Mouse (Mus musculus) liver, adult 10 weeks (tissue): ENCODE results near the gene Tmem143. TPM values are rescaled to one million over a fixed set of nuclear protein-coding genes. Genes with fewer than 3 reads are reported as not detected.

Source experiments
- polyA plus RNA-seq: library from polyadenylated mRNA; stranded (reverse); fragments of 350-450 nt; fragmentation: Illumina TruSeq; extraction: RNeasy Lipid Tissue Mini Kit (QIAGEN cat#74804); gene quantifications from one replicate; pipeline ENCODE4 v1.2.3, GENCODE M21; 2014; ENCODE audit warnings: low read depth, low replicate concordance

Gene Tmem143
- 2.9 TPM for polyA plus RNA-seq

DNA sequence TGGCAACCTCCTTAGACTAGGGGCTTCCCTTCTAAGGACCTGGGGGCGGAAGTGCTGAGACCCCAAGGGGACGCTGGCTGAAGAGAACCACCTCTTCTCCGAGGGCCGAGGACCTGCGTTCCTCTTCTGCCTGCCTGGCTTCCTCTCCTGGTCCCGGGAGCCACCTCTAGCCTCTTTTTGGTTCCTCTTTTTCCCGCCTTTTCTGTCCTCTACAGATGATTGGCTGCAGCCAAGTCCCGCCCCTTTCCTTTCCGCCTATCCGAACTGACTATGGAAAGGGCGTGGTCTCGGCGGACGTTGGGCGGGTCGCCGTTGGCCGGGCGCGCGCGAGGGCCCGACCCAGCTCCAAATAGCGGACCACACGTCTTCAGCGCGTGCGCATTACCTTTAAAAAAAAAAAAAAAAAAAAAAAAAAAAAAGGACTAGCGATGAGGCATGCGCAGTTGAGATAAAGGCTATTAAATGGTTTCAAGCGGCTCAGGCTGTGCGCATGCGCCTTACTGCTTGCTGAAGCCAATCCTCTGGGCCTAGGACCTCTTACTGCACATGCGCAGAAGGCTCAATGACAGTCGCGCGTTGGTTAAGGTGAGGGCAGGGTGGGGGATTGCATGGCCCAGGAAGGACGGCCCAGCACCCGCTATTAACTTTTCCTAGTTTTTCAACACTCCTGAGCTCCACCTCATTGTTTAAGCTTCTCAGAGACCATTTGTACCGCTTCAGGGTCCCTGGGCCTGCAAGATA, at the start of gene Tmem143, which contains the start of gene Syngr4:
Gene Tmem143 (plus strand): TSS at position 425 of the 741 bp plus-strand sequence.
Gene Syngr4 (minus strand): TSS at position 198 of the 741 bp plus-strand sequence.

DNA sequence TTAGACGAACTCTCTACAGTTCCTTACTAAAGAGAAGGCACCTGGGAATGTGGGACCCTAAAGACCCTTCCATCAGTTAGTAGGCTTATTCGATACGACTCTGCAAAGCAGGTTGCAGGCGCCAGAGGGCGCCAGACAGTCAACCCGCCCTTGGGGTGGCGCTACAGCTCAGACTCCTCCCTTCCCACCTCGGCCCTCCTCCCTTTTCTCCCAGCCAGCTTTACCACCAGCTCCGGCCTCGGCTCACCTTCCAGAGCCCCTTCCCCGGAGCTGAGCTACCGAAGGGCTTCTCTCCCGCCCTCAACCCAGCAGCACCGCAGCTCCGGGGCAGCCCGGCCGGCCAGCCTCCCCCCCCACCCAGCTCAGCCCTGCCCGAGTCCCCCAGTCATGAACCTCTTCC, 24.1 kb upstream of the Tmem143 start, which contains the start of gene Kdelr1:
Gene Kdelr1 (plus strand): TSS at position 149 of the 400 bp plus-strand sequence.

DNA sequence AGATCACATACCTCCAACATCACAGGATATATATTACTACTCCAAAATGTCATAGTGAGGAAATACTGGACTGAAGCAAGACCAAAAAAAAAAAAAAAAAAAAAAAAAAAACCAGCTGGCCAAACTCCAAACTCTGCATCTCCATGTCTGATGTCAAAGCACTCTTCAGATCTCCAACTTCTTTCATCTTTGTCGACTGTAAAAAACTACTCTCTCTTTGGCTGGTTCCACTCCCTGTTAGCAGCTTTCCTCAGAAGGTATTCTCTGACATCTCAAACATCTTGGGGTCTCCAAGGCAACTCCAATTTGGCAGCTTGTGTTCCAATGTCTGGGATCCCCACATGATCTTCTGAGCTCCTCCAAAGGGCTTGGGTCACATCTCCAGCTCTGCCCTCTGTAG, 18.5 kb upstream of the Tmem143 start, which contains the start of gene Grin2d:
Gene Grin2d (minus strand): TSS at position 101 of the 400 bp plus-strand sequence.

DNA sequence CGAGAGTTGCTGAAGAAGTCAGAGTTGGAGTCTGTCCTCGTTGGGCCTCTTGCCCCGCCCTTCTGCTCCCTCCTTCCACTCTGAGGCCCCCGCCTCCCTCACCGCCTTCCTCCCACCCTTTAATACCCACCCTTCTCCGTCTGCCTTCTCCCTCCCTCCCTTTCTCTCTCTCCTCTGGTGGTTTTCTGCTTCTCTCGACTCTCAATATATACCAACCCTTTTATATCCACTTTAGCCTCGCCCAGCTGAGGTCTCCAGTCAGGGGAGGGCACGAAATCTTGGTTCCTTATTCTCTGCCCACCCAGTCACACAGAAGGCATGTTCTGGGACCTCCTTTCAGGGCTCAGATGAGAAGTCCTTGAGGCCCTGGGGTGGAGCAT, 24.5 kb downstream of the Tmem143 start, which contains the start of gene Emp3:
Gene Emp3 (minus strand): TSS at position 163 of the 380 bp plus-strand sequence.

DNA sequence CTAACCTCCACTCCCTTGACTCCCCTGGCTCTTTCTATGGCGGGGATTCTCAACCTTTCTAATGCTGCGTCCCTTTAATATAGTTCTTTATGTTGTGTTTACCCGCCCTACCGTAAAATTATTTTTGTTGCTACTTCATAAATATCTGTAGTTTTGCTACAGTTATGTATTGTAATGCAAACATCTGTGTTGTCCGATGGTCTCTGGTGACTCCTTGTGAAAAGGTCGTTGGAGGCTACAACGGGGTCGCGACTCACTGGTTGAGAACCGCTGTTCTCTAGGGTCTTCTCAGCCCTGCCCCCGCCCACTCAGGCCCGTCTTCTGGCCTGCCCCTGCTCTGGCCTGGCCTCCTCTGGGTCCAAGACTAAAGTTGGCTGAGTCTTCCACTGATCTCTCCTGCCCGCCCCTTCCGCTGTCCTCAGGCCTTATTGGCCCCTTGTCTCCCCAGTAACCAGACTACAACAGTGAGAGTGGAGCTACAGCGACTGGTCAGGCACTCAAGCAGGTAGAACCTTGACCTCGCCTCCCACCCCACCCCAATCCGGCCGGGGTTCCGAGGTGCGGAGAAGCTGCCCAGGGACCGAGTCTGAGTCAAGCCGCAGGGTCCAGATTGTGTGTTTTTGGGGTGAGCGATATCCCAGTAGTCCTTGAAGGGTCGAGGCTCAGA, 27.2 kb downstream of the Tmem143 start, which contains the start of gene Ccdc114:
Gene Ccdc114 (plus strand): TSS at position 311 of the 667 bp plus-strand sequence.

Other genes with a start within 250 kb of the Tmem143 start
- not detected for gene Fut2, start 230.5 kb upstream of the Tmem143 start, polyA plus RNA-seq
- not detected for gene Ntn5, start 212.9 kb upstream of the Tmem143 start, polyA plus RNA-seq
- not detected for gene Sec1, start 202.5 kb upstream of the Tmem143 start, polyA plus RNA-seq
- gene Car11, start 197.1 kb upstream of the Tmem143 start, polyA plus RNA-seq, result not detected
- 2.3 TPM for gene Dbp, start 191.9 kb upstream of the Tmem143 start, polyA plus RNA-seq
- gene Rpl18, start 181.5 kb upstream of the Tmem143 start, polyA plus RNA-seq, result 8.0 TPM
- 1.6 TPM for gene Sphk2, start 178.9 kb upstream of the Tmem143 start, polyA plus RNA-seq
- gene Fam83e, start 175.7 kb upstream of the Tmem143 start, polyA plus RNA-seq, result not detected
- not detected for gene Spaca4, start 171.1 kb upstream of the Tmem143 start, polyA plus RNA-seq
- gene Lmtk3, start 113.2 kb upstream of the Tmem143 start, polyA plus RNA-seq, result not detected
- gene Sult2b1, start 112.3 kb upstream of the Tmem143 start, polyA plus RNA-seq, result not detected
- gene Cyth2, start 82.4 kb upstream of the Tmem143 start, polyA plus RNA-seq, result 9.5 TPM
- gene Kcnj14, start 72.2 kb upstream of the Tmem143 start, polyA plus RNA-seq, result not detected
- 0.66 TPM for gene Grwd1, start 66.0 kb upstream of the Tmem143 start, polyA plus RNA-seq
- gene Kdelr1, start 24.2 kb upstream of the Tmem143 start, polyA plus RNA-seq, result 63.8 TPM
- not detected for gene Grin2d, start 18.6 kb upstream of the Tmem143 start, polyA plus RNA-seq
- not detected for gene Syngr4, start 227 bp upstream of the Tmem143 start, polyA plus RNA-seq
- gene Emp3, start 24.5 kb downstream of the Tmem143 start, polyA plus RNA-seq, result not detected
- gene Ccdc114, start 27.1 kb downstream of the Tmem143 start, polyA plus RNA-seq, result not detected
- gene Abcc6, start 133.4 kb downstream of the Tmem143 start, polyA plus RNA-seq, result 4.5 TPM
- gene Nomo1, start 136.8 kb downstream of the Tmem143 start, polyA plus RNA-seq, result 2.9 TPM
- not detected for gene Kcnj11, start 203.8 kb downstream of the Tmem143 start, polyA plus RNA-seq